Mouse (Mus musculus): ENCODE measurements around the gene Olfr434. TPM values are rescaled to one million over a fixed set of nuclear protein-coding genes. Genes with fewer than 3 reads are reported as not detected.

Gene Olfr434
- total RNA-seq, 2 experiments from 2014 or later = not detected

Other genes with a start within 250 kb of the Olfr434 start
- not detected for gene Olfr441, start 106.7 kb upstream of the Olfr434 start, total RNA-seq (2021)
- gene Olfr237-ps1, start 66.5 kb upstream of the Olfr434 start, total RNA-seq (2021) = not detected
- gene Olfr437, start 49.7 kb upstream of the Olfr434 start, total RNA-seq (2021) = not detected
- not detected for gene Olfr13, start 40.9 kb upstream of the Olfr434 start, total RNA-seq (2021)
- gene Olfr435, start 15.9 kb upstream of the Olfr434 start, total RNA-seq (2021) = not detected
- not detected for gene Olfr47, start 18.5 kb downstream of the Olfr434 start, total RNA-seq (2021)
- gene Arhgef5, start 52.6 kb downstream of the Olfr434 start, total RNA-seq (2021) = 10 to 100 TPM; 18.1 to 22.0 TPM
- not detected for gene Nobox, start 96.5 kb downstream of the Olfr434 start, total RNA-seq (2021)

Data from heart, postnatal 10 days (tissue).